Mouse (Mus musculus): ENCODE data around the gene Armc8. TPM values are rescaled to one million over a fixed set of nuclear protein-coding genes. Genes with fewer than 3 reads are reported as not detected.
"Not testable (repeated sequence)": the region's sequence is repeated elsewhere in the genome, so short reads cannot be mapped to it uniquely, and the experiment has no call there.

Armc8 gene
- polyA plus RNA-seq (2014; fragmentation: Nextera tagmentation; extraction: Ambion mirVana), result 21.9 and 22.9 TPM in 2 replicates

DNA sequence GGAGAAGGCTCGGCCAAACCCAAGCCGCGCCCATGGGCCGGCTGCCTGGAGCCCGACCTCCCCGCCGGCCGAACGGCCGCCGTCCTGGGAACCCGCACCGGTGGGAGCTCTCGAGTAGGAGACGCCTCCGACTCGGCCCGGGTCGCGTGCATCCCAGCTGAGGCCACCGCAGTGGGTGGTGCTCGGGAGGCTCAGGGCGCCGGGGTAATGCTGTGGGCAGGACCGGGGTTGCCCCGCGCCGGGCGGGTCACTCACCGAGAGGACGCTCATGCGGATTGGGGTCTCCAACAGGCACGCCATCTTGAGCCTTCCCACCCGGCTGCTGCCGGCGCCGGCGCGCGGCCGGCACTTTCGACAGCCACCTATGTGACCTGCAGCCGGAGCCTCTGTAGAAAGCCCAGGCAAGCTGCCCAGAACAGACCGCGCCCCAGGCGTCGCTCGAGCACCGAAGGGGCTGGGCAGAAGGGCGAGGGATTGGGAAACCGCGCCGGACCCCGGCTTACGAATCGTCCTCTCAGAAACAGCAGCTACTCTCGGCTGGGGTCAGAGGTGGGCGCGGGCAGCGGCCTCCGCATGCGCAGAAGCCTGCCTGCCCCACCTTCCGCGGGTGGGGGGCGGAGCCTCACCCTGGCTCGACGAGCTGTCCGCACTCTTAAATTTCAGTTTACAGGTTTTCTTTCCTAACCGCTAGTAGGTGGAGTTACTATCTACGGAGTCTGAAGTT is at the start of gene Armc8:
Armc8 (minus strand) TSS at position 553 of the 724 bp plus-strand sequence.
- peaks cover 2 to 15% of the 10 kb centered on the region in 2 experiments; a peak in 3 of 4 replicates for H3K4me1 ChIP-seq (ENCODE audit: control insufficient read depth in 2 of 2, insufficient read depth in 2 of 2, low read length in 2 of 2)
- peak within 1 kb of the TSS; percentile 83 to 97 for H3K4me3 ChIP-seq (ENCODE audit: control insufficient read depth in 1 of 2, insufficient read depth in 1 of 2, low read depth in 1 of 2, low read length in 2 of 2)
- H3K27ac ChIP-seq (replicated peaks in 1 of 2; ENCODE audit: control insufficient read depth in 1 of 2, insufficient read depth in 1 of 2, low read depth in 2 of 2, low read length in 2 of 2), result peak within 1 kb of the TSS; percentile 96 to 98
- under 1% methylated on average over 67 of the region's 70 CpGs for WGBS
- no peaks in the 10 kb centered on the region for H3K9me3 ChIP-seq (ENCODE audit: control insufficient read depth, low read length)
- no peaks in the 10 kb centered on the region for H3K27me3 ChIP-seq (ENCODE audit: control insufficient read depth, insufficient read depth, low read length)
- peak; percentile 93 for ATAC-seq (ENCODE audit: insufficient number of reproducible peaks, insufficient read depth, low FRiP score, low read depth)
- peak within 1 kb of the TSS; percentile 93 for H3K9ac ChIP-seq (ENCODE audit: low read length)
- H3K36me3 ChIP-seq (ENCODE audit: control insufficient read depth, insufficient read depth, low read length), result no peaks in the 10 kb centered on the region
- H3K4me2 ChIP-seq (ENCODE audit: low read length), result peak within 1 kb of the TSS; percentile 93

DNA sequence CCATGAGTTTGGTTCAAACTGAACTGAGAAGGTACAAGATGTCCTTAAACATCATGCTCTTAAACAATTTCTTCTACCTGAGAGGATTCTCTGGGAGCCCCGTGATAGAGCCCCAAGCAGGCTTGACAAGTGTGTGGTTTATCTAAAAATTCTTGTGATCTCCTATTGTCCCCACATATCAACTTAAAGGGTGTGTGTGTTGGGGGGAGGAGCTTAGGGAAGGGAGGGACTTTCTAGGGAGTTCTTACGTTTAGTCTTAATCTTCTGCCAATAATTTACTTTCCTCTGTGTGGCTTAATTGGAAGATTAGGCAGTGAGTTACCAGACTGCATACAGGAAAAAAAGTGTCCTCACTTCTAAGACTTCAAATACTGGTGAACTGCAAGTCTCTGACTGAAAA is 43.5 kb upstream of the Armc8 start, which contains the start of gene A4gnt:
A4gnt (plus strand) TSS at position 301 of the 400 bp plus-strand sequence.
- no peak for ATAC-seq (ENCODE audit: insufficient number of reproducible peaks, insufficient read depth, low FRiP score, low read depth)
- 41% methylated on average over 2 of the region's 2 CpGs for WGBS

DNA sequence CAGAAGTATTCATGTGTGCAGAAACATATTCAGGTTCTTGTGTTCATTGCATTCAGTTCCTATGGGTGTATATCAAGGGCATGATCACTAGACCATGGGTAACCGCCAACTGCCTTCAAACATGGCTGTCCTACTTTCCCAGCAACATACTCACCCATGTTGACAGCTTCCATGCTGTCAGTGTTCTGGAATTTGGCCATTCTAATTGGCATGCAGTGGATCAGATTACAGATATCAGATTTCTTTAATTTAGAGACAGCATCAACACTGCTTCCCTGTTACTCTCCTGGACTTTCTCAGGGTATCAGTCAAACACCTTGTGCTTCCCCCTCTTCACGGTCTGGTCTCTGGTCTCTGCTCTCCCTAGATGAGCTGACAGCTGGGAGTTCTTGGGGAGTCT is 34.9 kb upstream of the Armc8 start:
- Histone ChIP-seq H3K4me3 (ENCODE audit: control insufficient read depth in 1 of 2, insufficient read depth in 1 of 2, low read depth in 1 of 2, low read length in 2 of 2) (no peak overlapping the region), H3K4me1 (ENCODE audit: control insufficient read depth in 2 of 2, insufficient read depth in 2 of 2, low read length in 2 of 2) (no peaks in the 10 kb centered on the region), H3K27me3 (ENCODE audit: control insufficient read depth, insufficient read depth, low read length) (no peaks in the 10 kb centered on the region), H3K36me3 (ENCODE audit: control insufficient read depth, insufficient read depth, low read length) (no peaks in the 10 kb centered on the region), H3K9me3 (ENCODE audit: control insufficient read depth, low read length) (no peaks in the 10 kb centered on the region), H3K4me2 (ENCODE audit: low read length) (no peak overlapping the region), H3K9ac (ENCODE audit: low read length) (no peak overlapping the region), H3K27ac (replicated peaks in 1 of 2; ENCODE audit: control insufficient read depth in 1 of 2, insufficient read depth in 1 of 2, low read depth in 2 of 2, low read length in 2 of 2) (no peak overlapping the region)
- WGBS, result 61% methylated on average over 2 of the region's 2 CpGs
- ATAC-seq (ENCODE audit: insufficient number of reproducible peaks, insufficient read depth, low FRiP score, low read depth), result no peak

More for the DNA sequence above, 43.5 kb upstream of the Armc8 start, which contains the start of gene A4gnt:
- H3K27ac ChIP-seq (replicated peaks in 1 of 2; ENCODE audit: control insufficient read depth in 1 of 2, insufficient read depth in 1 of 2, low read depth in 2 of 2, low read length in 2 of 2), result no peak within 1 kb of the TSS
- no peaks in the 10 kb centered on the region for H3K4me1 ChIP-seq (ENCODE audit: control insufficient read depth in 2 of 2, insufficient read depth in 2 of 2, low read length in 2 of 2)
- H3K36me3 ChIP-seq (ENCODE audit: control insufficient read depth, insufficient read depth, low read length), result no peaks in the 10 kb centered on the region
- H3K9ac ChIP-seq (ENCODE audit: low read length), result no peak within 1 kb of the TSS
- no peak within 1 kb of the TSS for H3K4me2 ChIP-seq (ENCODE audit: low read length)
- no peaks in the 10 kb centered on the region for H3K27me3 ChIP-seq (ENCODE audit: control insufficient read depth, insufficient read depth, low read length)
- no peaks in the 10 kb centered on the region for H3K9me3 ChIP-seq (ENCODE audit: control insufficient read depth, low read length)
- H3K4me3 ChIP-seq (ENCODE audit: control insufficient read depth in 1 of 2, insufficient read depth in 1 of 2, low read depth in 1 of 2, low read length in 2 of 2), result no peak within 1 kb of the TSS

DNA sequence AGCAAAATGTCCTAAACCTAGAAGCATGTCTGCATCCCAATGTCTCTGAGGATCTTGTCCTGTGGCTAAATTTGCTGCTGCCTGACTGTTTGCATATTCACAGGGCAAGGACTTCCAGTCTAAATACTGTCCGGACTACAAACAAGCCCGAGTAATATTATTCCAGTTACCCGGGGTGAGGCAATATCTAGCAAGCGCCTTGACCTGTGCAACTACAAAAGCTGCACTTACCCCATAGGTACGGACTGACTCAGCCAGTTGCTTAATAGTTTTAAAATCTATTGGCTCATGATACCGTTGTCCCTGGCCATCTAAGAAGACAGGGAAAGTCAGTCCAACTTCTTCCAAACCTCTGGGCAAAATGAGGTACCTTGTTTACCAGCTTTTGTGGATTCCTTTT is 30.4 kb upstream of the Armc8 start:
- not testable (repeated sequence) for H3K4me2 ChIP-seq (ENCODE audit: low read length); H3K36me3 ChIP-seq (ENCODE audit: control insufficient read depth, insufficient read depth, low read length); H3K9ac ChIP-seq (ENCODE audit: low read length); H3K27ac ChIP-seq (replicated peaks in 1 of 2; ENCODE audit: control insufficient read depth in 1 of 2, insufficient read depth in 1 of 2, low read depth in 2 of 2, low read length in 2 of 2); ATAC-seq (ENCODE audit: insufficient number of reproducible peaks, insufficient read depth, low FRiP score, low read depth); H3K27me3 ChIP-seq (ENCODE audit: control insufficient read depth, insufficient read depth, low read length); H3K4me1 ChIP-seq (ENCODE audit: control insufficient read depth in 2 of 2, insufficient read depth in 2 of 2, low read length in 2 of 2); H3K9me3 ChIP-seq (ENCODE audit: control insufficient read depth, low read length); H3K4me3 ChIP-seq (ENCODE audit: control insufficient read depth in 1 of 2, insufficient read depth in 1 of 2, low read depth in 1 of 2, low read length in 2 of 2)
- 88% methylated on average over 6 of the region's 6 CpGs for WGBS

DNA sequence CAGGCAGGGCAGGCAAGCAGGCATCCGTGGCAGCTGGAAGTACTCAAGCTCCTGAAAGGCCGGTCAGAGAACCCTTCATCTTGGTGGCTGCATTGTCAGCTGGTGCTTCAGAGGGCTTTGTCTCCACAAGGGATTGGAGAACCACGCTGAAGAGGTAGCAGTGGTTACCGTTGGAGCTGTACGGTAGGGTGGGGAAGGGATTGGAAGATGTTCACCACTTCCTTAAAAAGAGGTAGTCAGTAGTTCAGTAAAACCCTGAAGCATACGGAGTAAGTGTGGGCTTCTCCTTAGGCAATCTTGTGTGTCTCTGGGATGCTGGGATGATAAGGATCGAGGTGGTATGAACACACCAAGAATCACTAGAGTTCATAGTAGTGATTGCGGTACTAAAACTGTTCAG is 22.4 kb upstream of the Armc8 start:
- H3K4me2 ChIP-seq (ENCODE audit: low read length), result no peak overlapping the region
- no peak overlapping the region for H3K27ac ChIP-seq (replicated peaks in 1 of 2; ENCODE audit: control insufficient read depth in 1 of 2, insufficient read depth in 1 of 2, low read depth in 2 of 2, low read length in 2 of 2)
- H3K4me1 ChIP-seq (ENCODE audit: control insufficient read depth in 2 of 2, insufficient read depth in 2 of 2, low read length in 2 of 2), result no peaks in the 10 kb centered on the region
- no peaks in the 10 kb centered on the region for H3K9me3 ChIP-seq (ENCODE audit: control insufficient read depth, low read length)
- no peak overlapping the region for H3K9ac ChIP-seq (ENCODE audit: low read length)
- WGBS, result 66% methylated on average over 8 of the region's 8 CpGs
- H3K27me3 ChIP-seq (ENCODE audit: control insufficient read depth, insufficient read depth, low read length), result no peaks in the 10 kb centered on the region
- H3K4me3 ChIP-seq (ENCODE audit: control insufficient read depth in 1 of 2, insufficient read depth in 1 of 2, low read depth in 1 of 2, low read length in 2 of 2), result no peak overlapping the region
- H3K36me3 ChIP-seq (ENCODE audit: control insufficient read depth, insufficient read depth, low read length), result no peaks in the 10 kb centered on the region
- no peak for ATAC-seq (ENCODE audit: insufficient number of reproducible peaks, insufficient read depth, low FRiP score, low read depth)

DNA sequence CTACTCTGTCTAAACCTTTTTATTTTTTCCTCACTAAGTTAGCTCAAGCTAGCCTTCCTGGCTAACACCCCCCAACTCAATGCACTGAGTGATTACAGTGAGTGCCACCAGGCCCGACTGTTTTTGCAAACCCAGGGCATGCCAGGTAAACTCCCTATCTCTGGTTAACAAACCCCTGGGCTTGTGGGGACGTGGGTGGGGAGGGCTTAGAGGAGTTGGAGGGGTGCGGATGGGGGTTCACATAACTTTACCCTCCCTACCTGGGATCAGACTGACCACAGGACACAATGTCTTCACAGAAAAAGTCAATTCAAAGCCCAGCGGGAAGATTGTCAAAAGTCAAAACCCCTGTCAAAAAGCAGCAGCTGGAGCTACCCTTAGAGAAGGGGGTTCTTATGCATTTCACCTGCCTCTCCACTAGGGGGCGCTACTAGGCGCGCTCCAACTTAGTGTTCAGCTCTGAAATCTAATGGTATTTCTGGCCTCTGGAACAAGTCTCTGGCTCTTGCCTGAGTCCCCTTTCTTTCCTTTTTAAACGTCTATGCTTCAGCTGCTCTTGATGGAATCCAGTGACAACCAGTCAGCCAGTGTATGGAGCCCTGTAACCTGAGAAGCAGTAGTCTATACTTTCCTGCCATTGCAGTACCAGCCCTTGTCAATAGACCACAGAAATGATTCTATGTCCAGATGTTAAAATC is 19.0 kb upstream of the Armc8 start:
- ATAC-seq (ENCODE audit: insufficient number of reproducible peaks, insufficient read depth, low FRiP score, low read depth), result no peak
- H3K4me2 ChIP-seq (ENCODE audit: low read length), result no peak overlapping the region
- no peak overlapping the region for H3K9ac ChIP-seq (ENCODE audit: low read length)
- peaks cover 22% of the 10 kb centered on the region for H3K36me3 ChIP-seq (ENCODE audit: control insufficient read depth, insufficient read depth, low read length)
- H3K27me3 ChIP-seq (ENCODE audit: control insufficient read depth, insufficient read depth, low read length), result no peaks in the 10 kb centered on the region
- H3K4me1 ChIP-seq (ENCODE audit: control insufficient read depth in 2 of 2, insufficient read depth in 2 of 2, low read length in 2 of 2), result no peaks in the 10 kb centered on the region
- H3K4me3 ChIP-seq (ENCODE audit: control insufficient read depth in 1 of 2, insufficient read depth in 1 of 2, low read depth in 1 of 2, low read length in 2 of 2), result no peak overlapping the region
- WGBS, result 25% methylated on average over 8 of the region's 8 CpGs
- H3K9me3 ChIP-seq (ENCODE audit: control insufficient read depth, low read length), result no peaks in the 10 kb centered on the region
- no peak overlapping the region for H3K27ac ChIP-seq (replicated peaks in 1 of 2; ENCODE audit: control insufficient read depth in 1 of 2, insufficient read depth in 1 of 2, low read depth in 2 of 2, low read length in 2 of 2)

DNA sequence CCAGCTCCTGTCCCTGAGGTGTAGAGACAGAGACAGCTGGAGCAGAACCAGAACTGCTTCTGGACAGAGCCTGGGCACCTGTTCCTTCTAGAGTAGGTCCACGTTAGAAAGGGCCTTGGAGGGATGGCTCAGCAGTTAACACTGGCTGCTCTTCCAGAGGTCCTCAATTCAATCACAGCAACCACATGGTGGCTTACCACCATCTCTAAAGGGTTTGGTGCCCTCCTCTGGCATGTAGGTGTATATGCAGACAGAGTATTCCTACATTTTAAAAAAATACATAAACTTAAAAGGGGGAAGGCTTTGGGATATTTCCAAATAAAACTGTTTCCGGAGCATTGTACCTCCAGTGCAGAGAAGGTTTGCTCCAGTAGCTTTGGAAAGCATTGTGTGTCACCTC is 12.0 kb upstream of the Armc8 start:
- H3K27ac ChIP-seq (replicated peaks in 1 of 2; ENCODE audit: control insufficient read depth in 1 of 2, insufficient read depth in 1 of 2, low read depth in 2 of 2, low read length in 2 of 2), result no peak overlapping the region
- 51% methylated on average over 2 of the region's 2 CpGs for WGBS
- H3K27me3 ChIP-seq (ENCODE audit: control insufficient read depth, insufficient read depth, low read length), result no peaks in the 10 kb centered on the region
- no peak for ATAC-seq (ENCODE audit: insufficient number of reproducible peaks, insufficient read depth, low FRiP score, low read depth)
- H3K4me1 ChIP-seq (ENCODE audit: control insufficient read depth in 2 of 2, insufficient read depth in 2 of 2, low read length in 2 of 2), result peaks cover 0 to 4% of the 10 kb centered on the region in 2 experiments; a peak in 3 of 4 replicates
- H3K9me3 ChIP-seq (ENCODE audit: control insufficient read depth, low read length), result no peaks in the 10 kb centered on the region
- peaks cover 59% of the 10 kb centered on the region for H3K36me3 ChIP-seq (ENCODE audit: control insufficient read depth, insufficient read depth, low read length)
- no peak overlapping the region for H3K4me2 ChIP-seq (ENCODE audit: low read length)
- no peak overlapping the region for H3K4me3 ChIP-seq (ENCODE audit: control insufficient read depth in 1 of 2, insufficient read depth in 1 of 2, low read depth in 1 of 2, low read length in 2 of 2)
- no peak overlapping the region for H3K9ac ChIP-seq (ENCODE audit: low read length)

All from heart, embryonic 14.5 days (tissue).